Mouse (Mus musculus) right cerebral cortex, postnatal 25 days (tissue): ENCODE measurements around the gene Cic.
A peak's percentile ranks its signal among the peaks of the same experiment; 100 is the strongest.
"Not testable (repeated sequence)": the region's sequence is repeated elsewhere in the genome, so short reads cannot be mapped to it uniquely, and the experiment has no call there.

Source experiments
- DNase-seq: peaks from one replicate; pipeline ENCODE4 v3.0.0; 2022

The Cic gene

GRCm38 (mm10) chr7:25244562-25245369 lies 22.7 kb upstream of the Cic start:
- DNase-seq = no peak

- DNase-seq = peak; percentile 78
Measured at GRCm38 (mm10) chr7:25246079-25246758, 21.3 kb upstream of the Cic start.

- no peak for DNase-seq
Measured at GRCm38 (mm10) chr7:25246759-25247137, 20.8 kb upstream of the Cic start.

- no peak for DNase-seq
Measured at GRCm38 (mm10) chr7:25247498-25247897, 20.0 kb upstream of the Cic start.

GRCm38 (mm10) chr7:25248018-25248647 lies 19.4 kb upstream of the Cic start:
- peak; percentile 83 for DNase-seq

GRCm38 (mm10) chr7:25248846-25249313 lies 18.6 kb upstream of the Cic start:
- peak; percentile 49 for DNase-seq

- peak; percentile 79 for DNase-seq
Measured at GRCm38 (mm10) chr7:25249314-25250140, 18.0 kb upstream of the Cic start.

GRCm38 (mm10) chr7:25250141-25250972 lies 17.1 kb upstream of the Cic start, which contains the start of gene Erf:
Gene Erf (minus strand): TSS chr7:25250761.
- DNase-seq = peak; percentile 95

- DNase-seq = no peak
Measured at GRCm38 (mm10) chr7:25251071-25251791, 16.3 kb upstream of the Cic start.

- DNase-seq = no peak
Measured at GRCm38 (mm10) chr7:25251822-25252221, 15.7 kb upstream of the Cic start.

GRCm38 (mm10) chr7:25261896-25262295 lies 5.6 kb upstream of the Cic start:
- no peak for DNase-seq

GRCm38 (mm10) chr7:25263968-25264870 lies 3.3 kb upstream of the Cic start:
- no peak for DNase-seq

GRCm38 (mm10) chr7:25265743-25266142 lies 1.8 kb upstream of the Cic start:
- DNase-seq = not testable (repeated sequence)

GRCm38 (mm10) chr7:25266180-25266962 lies 1.1 kb upstream of the Cic start:
- no peak for DNase-seq

GRCm38 (mm10) chr7:25267751-25268463 lies 403 bp downstream of the Cic start:
- peak; percentile 99 for DNase-seq

- no peak for DNase-seq
Measured at GRCm38 (mm10) chr7:25268588-25268987, 1.1 kb downstream of the Cic start.

GRCm38 (mm10) chr7:25269029-25269428 lies 1.5 kb downstream of the Cic start:
- DNase-seq = no peak

- no peak for DNase-seq
Measured at GRCm38 (mm10) chr7:25269545-25270271, 2.2 kb downstream of the Cic start.
